Mouse (Mus musculus) liver, adult (tissue): ENCODE measurements at regions not wholly inside any gene's neighbourhood (a gene's known extent, or its start where the extent isn't known, plus 50 kb on each side); places are given as distances from the start of the nearest gene placed in this dataset.

Experiments used
- GATA4 ChIP-seq: IDR thresholded peaks from 2 replicates; pipeline ENCODE4 v1.6.1; 2014; ENCODE audit warnings: mild to moderate bottlenecking, low read length; ENCODE audit not compliant: insufficient replicate concordance

- no peak for TF ChIP-seq GATA4
Observed at GRCm38 (mm10) chr3:18740344-18740743, 792.1 kb downstream of the Cypt12 start.

GRCm38 (mm10) chr3:18743474-18743873 lies 795.3 kb downstream of the Cypt12 start:
- TF ChIP-seq GATA4: no peak

- TF ChIP-seq GATA4: no peak
Observed at GRCm38 (mm10) chr3:18744216-18744615, 796.0 kb downstream of the Cypt12 start.

GRCm38 (mm10) chr3:18746206-18746605 lies 798.0 kb downstream of the Cypt12 start:
- TF ChIP-seq GATA4: no peak

- no peak for TF ChIP-seq GATA4
Observed at GRCm38 (mm10) chr3:18746898-18747297, 798.7 kb downstream of the Cypt12 start.

- no peak for TF ChIP-seq GATA4
Observed at GRCm38 (mm10) chr3:18751660-18752259, 803.5 kb downstream of the Cypt12 start.

GRCm38 (mm10) chr3:18764301-18765078 lies 816.3 kb downstream of the Cypt12 start:
- no peak for TF ChIP-seq GATA4

- no peak for TF ChIP-seq GATA4
Observed at GRCm38 (mm10) chr3:18778481-18778880, 830.3 kb downstream of the Cypt12 start.

GRCm38 (mm10) chr3:18787531-18788176 lies 839.4 kb downstream of the Cypt12 start:
- 0 out of 2 replicates have a peak, but pooled peaks have one; percentile 7 for TF ChIP-seq GATA4

GRCm38 (mm10) chr3:18802794-18803193 lies 825.7 kb downstream of the 1700064H15Rik start:
- TF ChIP-seq GATA4: no peak

- TF ChIP-seq GATA4: no peak
Observed at GRCm38 (mm10) chr3:18868117-18868739, 760.2 kb downstream of the 1700064H15Rik start.

GRCm38 (mm10) chr3:18868758-18869157 lies 759.7 kb downstream of the 1700064H15Rik start:
- TF ChIP-seq GATA4: no peak

GRCm38 (mm10) chr3:18877060-18877459 lies 751.4 kb downstream of the 1700064H15Rik start:
- no peak for TF ChIP-seq GATA4

GRCm38 (mm10) chr3:18877572-18877971 lies 750.9 kb downstream of the 1700064H15Rik start:
- no peak for TF ChIP-seq GATA4

GRCm38 (mm10) chr3:18881186-18881585 lies 747.3 kb downstream of the 1700064H15Rik start:
- peak; percentile 11; the same call in 1 of the 2 replicates for TF ChIP-seq GATA4
